Mouse (Mus musculus): Measurements from ENCODE around the gene Usp6nl.
A peak's percentile ranks its signal among the peaks of the same experiment; 100 is the strongest.

Usp6nl gene

DNA sequence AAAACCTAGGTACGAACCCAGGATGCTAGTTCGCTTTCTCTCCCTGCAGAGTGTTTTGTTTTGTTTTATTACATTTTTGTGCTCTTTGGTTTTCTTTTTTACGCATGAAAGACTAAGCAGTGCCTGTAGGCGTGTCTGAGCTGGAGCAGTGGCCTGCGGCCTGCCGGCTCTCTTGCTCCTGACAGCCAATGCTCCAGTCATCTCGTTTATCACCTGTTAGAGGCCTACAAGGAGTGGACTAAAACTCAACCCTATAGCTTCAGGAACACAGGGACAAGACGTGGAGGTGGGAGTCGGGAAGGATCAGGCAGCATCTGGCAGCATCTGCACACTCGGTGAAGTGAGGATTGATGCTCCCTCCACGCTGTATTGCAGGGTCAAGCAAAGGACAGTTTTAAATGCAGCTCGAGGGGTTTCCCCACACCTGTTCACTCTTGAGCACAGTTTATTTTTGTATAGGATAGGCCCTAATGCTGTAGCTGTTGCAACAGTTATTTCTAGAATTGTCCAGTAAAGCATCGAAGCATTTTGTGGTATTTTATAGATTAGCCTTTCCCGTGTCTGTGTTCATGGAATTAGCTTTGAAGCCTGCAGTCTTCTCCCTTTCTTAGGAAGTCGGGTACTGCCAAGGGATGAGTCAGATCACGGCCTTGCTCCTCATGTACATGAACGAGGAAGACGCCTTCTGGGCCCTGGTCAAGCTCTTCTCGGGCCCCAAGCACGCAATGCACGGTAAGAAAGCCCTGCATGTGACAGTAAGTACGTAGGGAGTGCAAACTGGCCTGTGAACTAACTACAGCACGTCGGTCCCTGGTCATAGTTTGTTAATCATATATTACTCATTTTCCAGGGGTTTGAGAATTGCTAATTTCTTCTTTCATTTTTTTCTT is 101.4 kb downstream of the Usp6nl start:
- DNase-seq (ENCODE audit: low spot score), result no peak

DNA sequence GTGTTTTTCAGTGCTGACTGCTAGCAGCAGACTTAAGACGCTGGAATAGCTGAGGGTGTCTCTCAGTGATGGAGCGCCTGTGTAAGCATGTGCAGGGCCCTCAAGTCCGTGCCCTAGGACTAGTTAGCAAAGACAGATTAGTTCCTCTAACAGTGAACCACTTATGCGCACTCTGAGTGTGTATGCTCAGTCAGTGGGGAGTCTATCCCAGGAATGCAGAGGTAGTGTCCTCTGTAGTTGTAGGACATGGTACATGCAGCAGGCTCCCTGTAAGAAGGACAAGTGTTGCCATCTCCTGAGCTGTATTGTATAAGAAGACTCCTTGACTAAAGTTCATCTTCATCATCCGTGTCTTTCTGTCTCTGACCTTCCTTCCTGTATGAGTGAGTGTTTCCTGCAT is 102.4 kb downstream of the Usp6nl start:
- no peak for DNase-seq (ENCODE audit: low spot score)

DNA sequence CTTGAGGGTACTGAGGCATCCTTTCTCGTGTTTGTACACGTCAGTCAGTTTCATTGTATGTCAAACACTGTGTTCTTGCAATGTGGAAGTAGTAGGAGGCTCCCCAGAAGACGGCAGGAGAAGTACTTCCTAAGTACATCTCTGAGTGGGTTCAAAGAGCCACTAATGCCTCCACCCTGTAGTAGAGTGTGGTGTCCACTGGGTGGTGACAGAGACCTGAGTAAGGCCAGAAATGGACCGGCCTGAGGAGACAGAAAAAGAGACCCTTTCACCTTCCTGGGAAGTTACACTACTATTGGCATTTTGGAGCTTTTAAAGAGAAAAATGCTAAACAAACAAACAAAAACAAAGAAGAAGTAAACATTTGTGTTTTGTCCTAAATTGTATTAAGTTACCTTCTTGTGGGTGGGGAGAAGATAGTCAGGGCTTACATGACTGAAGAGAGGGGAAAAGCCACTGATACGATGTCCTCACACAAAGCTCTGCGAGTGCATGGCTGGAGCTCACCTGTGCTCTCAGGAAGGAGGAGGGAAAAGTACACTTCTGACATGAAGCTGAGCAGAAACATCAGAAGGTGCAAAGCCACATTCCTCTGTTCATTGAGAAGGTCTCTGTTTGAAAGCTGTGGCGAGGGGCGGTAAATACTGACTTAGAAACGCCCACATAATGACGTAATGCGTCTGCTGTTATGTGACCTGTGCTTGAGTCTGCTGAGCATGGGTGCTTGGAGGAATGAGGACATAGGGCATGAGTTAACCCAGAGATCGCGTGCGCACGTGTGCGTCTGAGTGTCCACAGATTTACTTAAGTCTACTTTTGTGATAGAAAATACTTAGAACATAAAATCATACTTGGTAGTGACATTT is 113.9 kb downstream of the Usp6nl start:
- DNase-seq (ENCODE audit: low spot score), result peak; percentile 41

DNA sequence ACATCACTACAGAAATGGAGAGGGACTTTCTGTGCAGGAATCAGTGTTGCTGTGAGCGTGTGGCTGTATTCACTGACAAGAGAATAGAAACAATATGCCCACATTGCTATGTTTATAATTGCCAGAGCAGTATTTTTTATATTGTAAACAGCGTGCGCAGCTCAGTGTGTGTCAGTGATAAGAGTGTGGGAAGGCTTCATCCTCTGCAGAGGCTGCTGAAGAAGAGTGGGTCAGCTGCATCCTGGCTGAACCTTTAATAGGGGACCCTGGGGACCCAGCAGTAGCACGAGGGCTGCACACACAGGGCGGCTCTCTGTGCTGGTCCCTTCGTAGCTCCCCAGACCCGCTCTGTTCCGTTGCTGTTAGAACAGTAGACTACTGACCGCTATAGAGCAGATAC is 119.2 kb downstream of the Usp6nl start:
- no peak for DNase-seq (ENCODE audit: low spot score)

DNA sequence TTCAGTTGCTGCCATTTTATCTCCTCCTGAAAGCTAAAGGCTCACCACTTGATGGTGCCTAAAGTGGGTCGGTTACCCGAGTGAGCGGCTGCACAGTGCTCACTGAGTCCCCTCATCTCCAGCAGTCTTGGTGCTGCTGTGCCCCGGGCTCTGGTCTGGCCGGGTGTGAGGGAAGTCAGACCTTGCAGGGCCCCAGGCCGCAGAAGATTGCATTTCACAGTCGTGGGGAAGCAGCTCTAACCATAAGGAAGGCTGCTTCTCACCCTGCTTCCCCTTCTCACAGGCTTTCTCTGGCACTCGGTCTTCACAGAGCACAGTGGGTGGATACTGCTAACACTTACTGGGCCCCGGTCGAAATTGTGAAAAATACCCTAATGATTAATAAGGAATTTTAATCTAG is 119.8 kb downstream of the Usp6nl start:
- no peak for DNase-seq (ENCODE audit: low spot score)

DNA sequence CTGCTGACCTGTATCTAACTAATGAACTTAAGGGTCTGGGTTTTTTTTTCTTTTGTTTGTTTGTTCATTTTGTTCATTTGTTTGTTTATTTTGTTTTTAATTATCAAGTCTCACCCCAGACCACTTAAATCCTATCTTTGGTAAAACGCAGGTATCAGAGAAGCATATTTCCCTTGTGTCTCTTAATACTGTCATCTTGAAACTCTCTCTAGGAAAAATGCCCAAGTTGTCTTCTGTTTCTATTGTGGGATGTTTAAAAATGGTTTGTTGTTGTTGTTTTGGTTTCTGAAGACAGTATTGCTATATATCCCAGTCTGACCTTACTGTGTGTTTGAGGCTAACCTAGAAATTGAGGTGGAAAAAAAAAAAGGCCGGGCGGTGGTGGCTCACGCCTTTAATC is 121.5 kb downstream of the Usp6nl start:
- no peak for DNase-seq (ENCODE audit: low spot score)

DNA sequence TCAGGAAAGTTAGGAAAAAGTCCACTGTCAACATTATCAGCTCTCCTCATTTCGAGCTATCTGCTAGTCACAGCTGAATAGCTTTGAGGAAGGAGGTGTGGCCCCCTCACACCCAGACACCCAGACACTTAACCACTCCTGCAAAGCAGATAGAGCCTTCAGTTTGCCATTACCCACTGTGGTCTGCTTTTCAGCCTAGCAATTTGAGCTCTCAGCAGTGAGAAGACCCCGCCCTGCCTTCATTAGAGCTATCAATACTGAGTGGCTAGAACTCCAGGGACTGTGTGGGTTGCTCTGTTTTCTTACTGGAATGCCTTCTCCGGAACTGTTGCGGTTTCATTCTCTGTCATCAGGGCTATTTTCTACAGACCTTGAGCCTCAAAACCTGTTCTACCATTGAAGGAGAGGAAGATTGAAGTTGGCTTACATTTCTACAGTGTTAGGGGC is 122.3 kb downstream of the Usp6nl start:
- DNase-seq (ENCODE audit: low spot score), result no peak

DNA sequence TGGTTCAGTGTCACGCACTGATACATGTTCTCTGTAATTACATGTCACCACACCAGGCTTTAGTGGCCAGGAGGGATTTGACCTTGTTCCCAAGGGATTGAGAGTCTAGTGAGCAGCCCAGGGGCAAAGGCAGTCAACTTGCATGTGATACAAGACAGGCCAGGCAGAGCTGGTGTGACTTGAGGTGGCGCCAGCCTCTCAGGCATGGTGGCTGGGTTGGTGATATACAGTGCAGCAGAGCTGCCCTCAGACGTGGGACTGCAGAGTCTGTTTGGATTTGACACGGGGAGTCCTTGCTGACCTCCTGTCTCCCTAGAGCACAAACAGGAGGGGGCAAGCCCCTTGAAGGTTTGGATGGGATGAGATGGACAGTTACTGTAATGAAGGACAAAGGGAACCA is 123.4 kb downstream of the Usp6nl start:
- no peak for DNase-seq (ENCODE audit: low spot score)

DNA sequence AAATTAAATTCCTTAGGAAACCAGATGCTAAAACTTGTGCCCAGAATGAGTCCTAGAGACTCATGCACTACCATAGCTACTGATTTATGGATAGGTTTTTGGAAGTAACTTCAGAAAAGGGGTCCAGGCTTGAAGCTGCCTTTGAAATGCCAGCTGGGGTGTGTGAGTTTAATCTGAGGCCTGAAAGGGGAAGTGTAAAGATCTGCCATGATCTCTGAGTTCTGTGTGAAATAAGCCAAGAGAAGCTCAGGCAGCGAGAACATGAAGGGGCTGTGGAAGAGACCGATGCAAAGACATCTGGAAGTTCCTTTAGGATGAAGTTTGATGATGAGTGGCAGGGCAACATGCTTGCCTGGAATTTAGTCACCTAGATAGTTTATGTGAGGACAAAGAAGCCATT is 126.4 kb downstream of the Usp6nl start:
- DNase-seq (ENCODE audit: low spot score), result no peak

DNA sequence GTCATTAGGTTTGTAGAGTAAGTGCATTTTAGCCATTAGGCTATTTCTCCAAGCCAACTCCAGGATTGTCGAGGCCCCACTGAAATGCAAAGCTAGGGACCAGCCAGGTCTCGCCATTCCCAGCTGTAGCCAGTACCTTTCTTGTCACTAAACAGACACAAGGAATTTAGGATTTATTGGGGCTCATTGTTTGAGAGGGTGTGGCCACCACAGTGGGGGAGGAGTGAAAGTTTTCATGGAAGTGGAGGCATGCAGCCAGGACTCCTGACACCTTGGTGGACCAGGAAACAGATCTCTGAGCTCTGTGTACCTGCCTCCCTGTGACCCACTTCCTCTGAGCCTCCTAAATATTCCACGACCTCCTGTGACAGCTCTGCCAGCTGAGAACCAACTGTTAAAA is 127.2 kb downstream of the Usp6nl start:
- DNase-seq (ENCODE audit: low spot score), result no peak

DNA sequence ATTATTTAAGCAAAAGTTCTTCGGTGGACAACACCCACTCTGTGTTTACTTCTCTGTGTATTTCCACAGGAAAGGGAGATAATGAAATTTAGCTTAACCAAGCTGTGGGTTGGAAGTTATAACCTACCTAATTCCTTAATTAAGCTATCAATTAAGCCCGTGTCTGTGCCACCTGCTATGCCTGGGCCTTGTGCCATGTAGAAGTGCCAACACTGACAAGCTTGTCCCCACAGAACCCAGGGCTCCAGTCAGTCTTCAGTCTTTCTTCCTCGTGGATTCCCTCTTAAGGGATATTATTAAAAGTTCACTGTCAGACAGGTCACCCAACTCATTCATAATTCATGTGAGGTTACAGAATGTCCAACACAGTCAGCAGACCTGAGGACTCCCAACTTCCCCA is 128.1 kb downstream of the Usp6nl start:
- DNase-seq (ENCODE audit: low spot score), result no peak

DNA sequence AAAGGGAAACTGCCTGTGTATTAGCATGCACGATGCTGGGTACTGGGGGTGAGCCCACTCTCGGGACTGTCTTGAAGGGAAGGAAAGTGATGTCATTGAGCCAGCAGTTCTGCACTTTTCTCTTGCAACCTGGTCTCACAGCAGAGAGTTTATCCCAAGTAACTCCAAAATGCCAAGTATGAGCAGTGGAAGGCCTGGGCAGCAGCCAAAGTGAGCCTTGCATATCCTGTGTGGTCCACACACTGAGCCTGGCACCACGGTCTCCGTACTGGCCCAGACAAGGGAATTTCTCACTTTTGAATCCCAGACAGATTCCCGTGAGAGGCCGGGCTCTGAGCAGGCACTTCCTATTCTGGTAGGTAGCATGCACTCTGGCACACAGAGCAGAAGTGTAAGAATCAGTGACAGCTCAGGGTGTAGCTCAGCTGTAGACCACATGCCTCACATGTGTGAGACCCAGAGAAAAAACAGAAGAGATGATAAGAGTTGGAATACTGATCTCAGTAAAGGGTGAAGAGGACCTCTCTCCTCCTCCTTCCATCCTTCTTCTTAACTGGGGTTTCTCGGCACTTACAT is 132.6 kb downstream of the Usp6nl start:
- DNase-seq (ENCODE audit: low spot score), result no peak

DNA sequence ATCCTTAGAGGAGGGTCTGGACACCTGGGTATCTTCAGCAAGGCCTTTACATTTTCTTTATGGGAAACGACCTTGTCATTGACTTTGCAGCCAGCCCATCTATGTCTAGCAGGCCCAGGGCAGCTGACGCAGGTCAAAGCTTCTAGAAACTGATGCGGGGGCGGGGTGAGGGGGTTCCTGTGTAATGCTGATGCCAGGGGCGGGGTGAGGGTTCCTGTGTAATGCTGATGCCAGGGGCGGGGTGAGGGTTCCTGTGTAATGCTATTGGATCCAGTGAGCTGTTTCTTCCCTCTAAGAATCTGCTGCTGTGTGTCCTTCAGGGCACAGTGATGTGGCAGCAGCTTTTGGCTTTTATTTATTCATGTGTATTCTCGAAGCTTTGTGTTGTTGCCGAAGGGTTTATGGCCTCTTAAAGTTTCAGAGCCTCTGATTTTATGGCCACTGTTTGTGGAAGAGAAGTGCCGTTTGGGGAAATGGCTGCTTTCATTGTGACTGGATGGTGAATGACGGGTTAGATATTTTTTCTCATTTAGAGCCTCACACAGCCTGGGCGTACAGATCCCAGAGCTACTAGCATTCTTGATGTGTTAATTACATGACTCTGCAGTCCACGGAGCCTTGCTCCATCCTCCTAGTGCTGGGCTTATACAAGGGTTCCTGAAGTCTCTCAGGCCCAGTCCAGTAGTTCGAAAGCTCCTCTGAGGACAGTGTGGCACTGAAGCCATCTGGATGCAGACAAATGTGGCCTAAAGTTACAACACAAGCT is 137.0 kb downstream of the Usp6nl start:
- no peak for DNase-seq (ENCODE audit: low spot score)

DNA sequence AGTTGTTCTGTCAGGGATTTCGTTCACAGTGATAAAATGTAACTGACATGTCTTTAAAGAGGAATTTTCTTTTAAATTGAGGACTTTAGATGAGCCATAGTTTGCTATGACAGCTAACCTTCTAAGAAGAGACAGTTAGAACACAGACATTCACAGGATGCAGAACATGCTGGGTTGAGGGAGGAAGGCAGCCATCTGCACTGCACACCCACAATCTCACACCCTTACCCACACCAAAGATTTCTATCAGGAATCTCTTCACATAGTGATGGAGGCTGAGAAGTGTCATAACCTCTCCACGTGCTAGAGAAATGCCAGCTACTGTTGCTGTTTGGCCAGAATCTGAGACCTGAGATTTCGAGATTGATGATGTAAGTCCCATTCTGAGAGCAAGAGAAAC is 139.8 kb downstream of the Usp6nl start:
- DNase-seq (ENCODE audit: low spot score), result no peak

DNA sequence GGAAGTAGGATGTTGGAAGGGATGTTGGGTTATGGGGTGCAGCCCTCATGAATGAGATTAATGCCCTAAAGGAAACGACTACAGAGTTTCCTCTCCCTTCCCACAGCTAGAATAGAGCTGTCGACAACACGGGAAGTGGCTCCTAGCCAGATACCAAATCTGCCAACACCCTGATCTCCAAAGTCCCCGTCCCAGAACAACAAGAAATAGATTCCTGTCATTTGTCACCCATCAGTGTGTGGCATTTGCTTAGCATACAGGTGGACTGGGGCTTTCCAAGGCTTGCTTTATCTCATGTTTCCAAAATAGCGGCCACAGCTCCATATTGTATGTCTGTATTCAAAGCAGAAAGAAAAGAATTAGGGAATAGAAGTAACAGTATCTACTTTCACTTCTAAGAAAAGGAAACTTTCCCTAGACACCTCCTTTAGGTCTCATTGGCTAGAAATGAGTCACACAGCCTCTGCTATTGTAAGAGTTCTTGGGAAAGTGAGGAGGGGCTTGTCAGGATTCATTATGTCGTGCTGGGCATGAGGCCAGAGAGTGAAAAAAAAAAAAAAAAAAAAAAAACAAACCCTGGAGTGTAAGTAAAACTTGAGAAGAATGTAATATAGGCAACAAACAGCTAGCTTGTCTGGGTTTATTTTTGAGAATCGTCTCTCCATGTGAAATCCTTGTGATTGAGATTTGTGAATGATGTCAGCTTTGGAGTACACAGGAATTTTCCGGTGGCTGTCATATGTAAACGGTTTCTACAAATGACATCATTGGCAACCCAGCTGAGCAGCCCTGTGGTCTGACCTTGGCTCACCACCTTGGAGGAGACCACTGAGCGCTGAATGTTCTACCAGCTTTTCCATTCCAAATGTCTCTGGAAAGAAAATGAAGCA is 141.6 kb downstream of the Usp6nl start:
- DNase-seq (ENCODE audit: low spot score), result no peak

DNA sequence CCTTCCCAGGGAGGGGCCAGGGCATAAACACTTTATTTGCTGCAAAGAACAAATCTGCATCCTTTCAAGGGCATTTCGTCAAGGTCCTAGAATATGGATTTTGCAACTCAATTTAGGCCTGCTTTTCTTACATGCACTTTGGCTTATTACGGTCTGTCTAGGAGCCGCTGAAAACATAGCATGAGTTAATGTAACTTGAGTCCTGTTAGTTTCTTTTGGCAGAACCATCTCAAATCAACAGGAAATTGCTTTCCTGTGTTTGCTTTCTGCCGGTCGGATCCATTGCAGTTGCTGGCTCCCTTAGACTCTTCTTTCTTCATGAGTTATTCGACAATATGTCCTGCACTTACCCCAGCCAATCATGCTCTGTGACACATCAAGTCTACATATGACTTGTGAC is 143.9 kb downstream of the Usp6nl start:
- no peak for DNase-seq (ENCODE audit: low spot score)

DNA sequence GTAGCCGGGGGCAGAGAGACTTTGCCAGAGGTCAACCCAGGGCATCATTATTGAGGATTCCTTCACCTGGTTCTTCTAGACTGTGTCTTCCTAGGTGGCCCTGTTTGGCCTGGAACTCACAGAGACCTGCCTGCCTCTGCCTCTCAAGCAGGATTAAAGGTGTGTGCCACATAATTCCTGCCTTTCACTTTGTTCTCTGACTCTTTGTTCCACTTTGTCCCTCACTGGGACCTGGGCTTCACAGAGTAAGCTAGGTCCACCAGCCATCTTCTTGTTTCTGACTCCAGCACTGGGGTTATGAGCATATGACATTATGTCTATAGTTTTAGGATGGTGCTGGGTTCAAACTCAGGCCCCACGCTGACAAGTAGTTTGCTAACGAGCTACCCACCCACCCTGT is 144.9 kb downstream of the Usp6nl start:
- no peak for DNase-seq (ENCODE audit: low spot score)

DNA sequence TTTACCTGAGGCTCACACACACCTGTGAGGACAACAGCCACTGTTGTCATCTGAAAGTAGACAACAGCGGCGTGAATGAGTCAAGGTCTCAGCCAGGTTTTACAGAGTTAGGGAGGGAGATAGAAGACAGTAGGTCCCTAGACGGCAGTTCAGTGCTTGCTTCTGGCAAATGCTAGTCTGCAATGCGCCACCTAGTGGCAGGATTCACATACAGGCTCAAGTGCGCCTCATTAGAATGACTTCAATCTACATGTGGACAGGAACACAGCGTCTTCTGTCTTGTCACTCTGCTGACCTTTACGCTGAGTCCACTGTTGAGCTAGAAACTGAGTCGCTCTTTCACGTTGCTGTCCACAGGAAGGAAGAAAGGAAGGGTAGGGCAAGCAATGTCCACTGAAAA is 146.7 kb downstream of the Usp6nl start:
- DNase-seq (ENCODE audit: low spot score), result peak; percentile 64

DNA sequence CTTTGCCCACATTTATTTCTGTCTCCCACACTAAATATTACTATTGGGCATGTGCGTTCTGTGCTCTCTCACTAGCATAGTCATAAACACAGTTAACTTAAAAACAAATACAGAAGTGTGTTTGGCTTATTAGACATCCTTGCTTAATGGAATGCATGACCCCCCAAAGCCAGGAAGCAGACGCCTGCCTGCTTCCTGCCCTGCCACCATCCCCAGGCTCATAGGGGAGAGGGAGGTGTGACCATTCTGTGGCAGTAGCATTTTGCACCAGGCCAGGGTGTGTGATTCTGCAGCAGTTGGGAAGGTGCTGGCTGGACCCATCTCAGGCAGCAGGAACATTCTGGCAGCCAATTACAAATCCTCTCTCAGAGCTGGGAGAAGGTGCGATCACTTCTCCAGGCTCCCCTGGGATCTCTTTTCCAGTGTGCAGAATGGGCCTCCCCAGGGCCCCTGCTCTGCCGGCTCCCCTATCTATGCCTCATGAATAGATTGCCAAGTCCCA is 148.7 kb downstream of the Usp6nl start:
- DNase-seq (ENCODE audit: low spot score), result no peak

DNA sequence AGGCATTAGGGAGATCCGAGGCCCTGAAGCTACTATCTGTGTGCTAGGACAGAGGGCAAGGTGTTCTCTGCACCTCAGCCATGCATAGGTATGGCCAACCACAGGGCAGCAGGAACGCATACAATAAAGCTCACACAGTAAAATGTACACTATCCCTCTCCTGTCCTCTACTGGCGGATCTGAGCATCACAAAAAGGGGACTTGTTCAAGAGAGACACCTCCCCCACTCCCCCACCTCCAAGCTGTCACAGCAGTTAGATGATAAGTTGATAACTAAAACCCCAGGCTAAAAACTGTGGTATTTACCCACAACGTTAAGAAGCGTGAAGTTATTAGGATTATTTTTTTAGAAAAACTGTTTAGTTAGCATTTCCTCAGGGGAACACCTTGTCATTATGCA is 151.4 kb downstream of the Usp6nl start:
- DNase-seq (ENCODE audit: low spot score), result no peak

DNA sequence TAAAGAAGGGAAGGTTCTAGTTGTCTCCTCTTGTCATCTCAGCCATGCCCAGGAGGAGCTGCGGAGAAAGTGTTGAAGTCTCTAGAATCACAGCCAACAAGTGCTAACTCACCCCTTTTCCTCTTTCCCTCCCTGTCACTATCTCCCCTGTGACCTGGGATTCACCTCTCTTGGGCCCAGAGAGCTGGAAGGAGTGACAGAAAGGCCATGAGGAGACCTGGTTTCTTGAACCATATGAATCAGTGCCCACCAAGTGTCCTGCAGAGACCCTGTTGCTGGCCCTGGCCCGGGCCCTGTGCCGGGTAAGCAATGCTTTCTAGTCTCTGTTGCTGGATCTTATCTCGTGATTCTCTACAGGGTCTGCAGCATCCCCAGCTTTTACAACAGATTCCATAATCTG is 155.4 kb downstream of the Usp6nl start:
- no peak for DNase-seq (ENCODE audit: low spot score)

All from ovary, postnatal 36 days (tissue).